Mouse (Mus musculus) kidney, embryonic 16.5 days (tissue): ENCODE results near the gene Epha2. TPM values are rescaled to one million over a fixed set of nuclear protein-coding genes. Genes with fewer than 3 reads are reported as not detected.
A peak's percentile ranks its signal among the peaks of the same experiment; 100 is the strongest.

Experiments
- ATAC-seq: fragments of 200-750 bp; cut with Nextera tagmentation; 2 replicates; pipeline ENCODE4 v1.8.0; 2017; ENCODE audit warnings: moderate TSS enrichment; ENCODE audit not compliant: low FRiP score, low TSS enrichment
- H3K27ac ChIP-seq: fragments of 300-500 bp; sonication (generic); 2 replicates; pipeline ENCODE4 v1.5.1; 2014; ENCODE audit warnings: low read length
- H3K27me3 ChIP-seq: fragments of 300-500 bp; sonication (generic); 2 replicates; pipeline ENCODE4 v1.6.1; 2014; ENCODE audit warnings: low read length, control low read depth, mixed read lengths; ENCODE audit not compliant: insufficient read depth
- H3K36me3 ChIP-seq: fragments of 300-500 bp; sonication (generic); 2 replicates; pipeline ENCODE4 v1.6.1; 2014; ENCODE audit warnings: low read length, control low read depth, mixed read lengths; ENCODE audit not compliant: insufficient read depth
- H3K4me1 ChIP-seq: fragments of 300-500 bp; sonication (generic); 2 replicates; pipeline ENCODE4 v1.6.1; 2014; ENCODE audit warnings: low read length, control low read depth, mixed read lengths; ENCODE audit not compliant: insufficient read depth
- H3K4me2 ChIP-seq: fragments of 300-500 bp; sonication (generic); replicated peaks from 2 replicates; pipeline ENCODE4 v1.6.1; 2014; ENCODE audit warnings: low read depth, low read length
- H3K4me3 ChIP-seq: fragments of 300-500 bp; sonication (generic); 2 replicates; pipeline ENCODE4 v1.5.1; 2014; ENCODE audit warnings: mild to moderate bottlenecking, low read length
- H3K9ac ChIP-seq: fragments of 300-500 bp; sonication (generic); replicated peaks from 2 replicates; pipeline ENCODE4 v1.6.1; 2014; ENCODE audit warnings: low read length
- H3K9me3 ChIP-seq: fragments of 300-500 bp; sonication (generic); 2 replicates; pipeline ENCODE4 v1.6.1; 2016; ENCODE audit warnings: low read length, control low read depth
- WGBS: fragments of 180-500 bp; shearing (Covaris S2); extraction: QIAGEN DNeasy Blood & Tissue Kit; methylation state at CpG from one replicate; pipeline ENCODE4 v1.1.7; 2014; 5-methylcytosine and 5-hydroxymethylcytosine counted together
- polyA plus RNA-seq: library from polyadenylated mRNA; unstranded; fragments of >200 nt; fragmentation: Nextera tagmentation; extraction: Ambion mirVana; gene quantifications from 2 replicates; pipeline ENCODE4 v1.2.1, GENCODE M21; 2015

Gene Epha2
- polyA plus RNA-seq, 1 experiment from 2014 or later, result 8.6 TPM

- Histone ChIP-seq H3K4me1 (peaks cover 22% of the 10 kb centered on the region), H3K9ac (no peak overlapping the region), H3K36me3 (no peaks in the 10 kb centered on the region), H3K27ac (no peak overlapping the region), H3K4me2 (no peak overlapping the region), H3K27me3 (no peaks in the 10 kb centered on the region), H3K9me3 (no peaks in the 10 kb centered on the region), H3K4me3 (no peak overlapping the region)
- WGBS, result 57% methylated on average over 8 of the region's 8 CpGs
- ATAC-seq, result no peak; the same call in 1 of the 2 replicates
Observed at GRCm38 (mm10) chr4:141347365-141347797, 46.3 kb downstream of the Epha2 start.

DNA sequence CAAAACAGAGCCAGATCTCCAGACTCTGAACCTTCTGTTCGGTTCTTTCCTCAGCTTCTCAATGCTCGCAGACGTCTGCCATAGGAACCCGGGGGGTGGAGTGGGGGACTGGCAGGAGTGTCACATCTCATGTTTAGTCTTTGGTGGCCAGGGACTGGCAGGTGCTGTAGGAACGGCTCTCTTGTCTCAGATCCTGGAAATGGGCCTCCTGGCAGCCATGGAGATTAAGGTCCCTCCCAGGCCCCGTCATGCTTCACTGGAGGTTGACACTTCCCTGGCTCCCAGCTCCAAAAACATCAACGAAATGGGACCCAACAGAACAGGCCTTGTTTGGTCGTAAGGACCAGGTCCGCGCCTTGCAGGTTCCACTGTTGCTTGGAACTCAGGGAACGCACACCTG, 47.6 kb downstream of the Epha2 start:
- 42% methylated on average over 11 of the region's 11 CpGs for whole genome bisulfite sequencing
- H3K4me1 ChIP-seq, result peaks cover 32% of the 10 kb centered on the region
- no peaks in the 10 kb centered on the region for H3K27me3 ChIP-seq
- no peak overlapping the region for H3K27ac ChIP-seq
- H3K9ac ChIP-seq, result no peak overlapping the region
- no peak overlapping the region for H3K4me2 ChIP-seq
- H3K4me3 ChIP-seq, result no peak overlapping the region
- no peaks in the 10 kb centered on the region for H3K9me3 ChIP-seq
- no peaks in the 10 kb centered on the region for H3K36me3 ChIP-seq
- ATAC-seq, result no peak

DNA sequence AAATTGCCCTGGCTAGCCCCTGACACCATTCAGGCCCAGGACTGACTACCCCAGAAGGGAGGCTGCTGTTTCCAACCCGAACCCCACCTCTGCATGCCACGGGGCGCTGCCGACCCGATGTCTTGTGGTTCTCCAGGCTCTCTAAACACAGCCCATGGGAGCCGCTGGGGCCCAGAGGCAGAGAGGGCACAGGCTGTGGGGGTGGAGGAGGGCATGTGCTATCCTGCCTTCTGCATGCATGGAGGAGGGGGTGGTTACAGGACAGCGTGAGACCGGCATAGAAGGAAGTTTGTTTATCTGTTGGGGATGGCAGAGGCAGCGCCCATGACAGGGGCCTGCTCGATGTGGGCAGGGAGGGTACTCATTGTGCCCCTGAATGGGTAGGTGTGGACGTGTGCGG, 49.0 kb downstream of the Epha2 start:
- Histone ChIP-seq H3K27ac (no peak overlapping the region), H3K27me3 (no peaks in the 10 kb centered on the region), H3K4me3 (no peak overlapping the region), H3K9ac (no peak overlapping the region), H3K9me3 (no peaks in the 10 kb centered on the region), H3K4me2 (no peak overlapping the region), H3K36me3 (no peaks in the 10 kb centered on the region), H3K4me1 (peaks cover 38% of the 10 kb centered on the region)
- WGBS, result 72% methylated on average over 12 of the region's 12 CpGs
- 0 out of 2 replicates have a peak, but pooled peaks have one; percentile 16 for ATAC-seq

- Histone ChIP-seq H3K4me1 (peaks cover 38% of the 10 kb centered on the region), H3K9me3 (no peaks in the 10 kb centered on the region), H3K27me3 (no peaks in the 10 kb centered on the region), H3K27ac (no peak overlapping the region), H3K36me3 (no peaks in the 10 kb centered on the region), H3K4me3 (no peak overlapping the region), H3K4me2 (no peak overlapping the region), H3K9ac (no peak overlapping the region)
- no peak for ATAC-seq
- WGBS, result 39% methylated on average over 7 of the region's 7 CpGs
Observed at GRCm38 (mm10) chr4:141351972-141352371, 50.9 kb downstream of the Epha2 start.

GRCm38 (mm10) chr4:141352986-141353385, 51.9 kb downstream of the Epha2 start:
- H3K4me3 ChIP-seq, result no peak overlapping the region
- no peak overlapping the region for H3K4me2 ChIP-seq
- peaks cover 2% of the 10 kb centered on the region; the same call in 1 of the 2 replicates for H3K9me3 ChIP-seq
- H3K9ac ChIP-seq, result no peak overlapping the region
- WGBS, result 62% methylated on average over 5 of the region's 5 CpGs
- no peaks in the 10 kb centered on the region for H3K27me3 ChIP-seq
- no peak; the same call in 1 of the 2 replicates for ATAC-seq
- H3K4me1 ChIP-seq, result peaks cover 35% of the 10 kb centered on the region
- peak overlapping the region; percentile 35; the same call in 1 of the 2 replicates for H3K27ac ChIP-seq
- no peaks in the 10 kb centered on the region for H3K36me3 ChIP-seq

DNA sequence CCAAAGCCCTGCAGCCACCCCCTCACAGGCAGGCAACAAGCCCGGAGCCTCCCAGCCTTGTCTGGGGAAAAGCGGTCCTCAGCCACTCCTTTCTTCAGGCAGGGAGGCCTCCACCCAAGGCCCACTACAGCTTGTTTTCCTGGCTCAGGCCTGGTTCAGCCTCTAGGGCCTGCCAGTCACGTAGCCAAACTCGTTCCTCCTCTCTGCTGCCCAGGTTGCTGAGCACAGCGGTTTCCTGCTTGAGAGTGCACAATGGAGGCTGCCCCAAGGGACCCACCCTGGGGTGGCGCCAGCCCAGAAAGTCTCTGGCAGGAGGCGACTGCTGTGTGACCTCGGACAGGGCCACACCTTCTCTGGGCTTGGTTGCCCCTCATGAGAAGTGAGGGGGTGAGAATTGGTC, 52.8 kb downstream of the Epha2 start:
- peaks cover 3% of the 10 kb centered on the region; the same call in 1 of the 2 replicates for H3K9me3 ChIP-seq
- peaks cover 29% of the 10 kb centered on the region for H3K4me1 ChIP-seq
- no peak overlapping the region for H3K4me3 ChIP-seq
- H3K36me3 ChIP-seq, result no peaks in the 10 kb centered on the region
- H3K27me3 ChIP-seq, result no peaks in the 10 kb centered on the region
- H3K4me2 ChIP-seq, result no peak overlapping the region
- H3K9ac ChIP-seq, result no peak overlapping the region
- peak overlapping the region; percentile 35; the same call in 1 of the 2 replicates for H3K27ac ChIP-seq
- WGBS, result 52% methylated on average over 8 of the region's 8 CpGs
- 0 out of 2 replicates have a peak, but pooled peaks have one; percentile 9 for ATAC-seq

- no peak overlapping the region for H3K4me2 ChIP-seq
- H3K36me3 ChIP-seq, result no peaks in the 10 kb centered on the region
- peaks cover 3% of the 10 kb centered on the region; the same call in 1 of the 2 replicates for H3K9me3 ChIP-seq
- no peak overlapping the region for H3K4me3 ChIP-seq
- ATAC-seq, result no peak
- H3K27me3 ChIP-seq, result no peaks in the 10 kb centered on the region
- no peak overlapping the region for H3K27ac ChIP-seq
- peaks cover 18% of the 10 kb centered on the region for H3K4me1 ChIP-seq
- H3K9ac ChIP-seq, result no peak overlapping the region
Observed at GRCm38 (mm10) chr4:141357811-141358210, 56.8 kb downstream of the Epha2 start.

- Histone ChIP-seq H3K4me3 (no peak overlapping the region), H3K27me3 (no peaks in the 10 kb centered on the region), H3K9me3 (peaks cover 3% of the 10 kb centered on the region; the same call in 1 of the 2 replicates), H3K27ac (no peak overlapping the region), H3K36me3 (no peaks in the 10 kb centered on the region), H3K4me1 (peaks cover 5% of the 10 kb centered on the region; the same call in 1 of the 2 replicates), H3K4me2 (no peak overlapping the region), H3K9ac (no peak overlapping the region)
- 91% methylated on average over 6 of the region's 6 CpGs for WGBS
- no peak for ATAC-seq
Observed at GRCm38 (mm10) chr4:141359222-141359621, 58.2 kb downstream of the Epha2 start.

DNA sequence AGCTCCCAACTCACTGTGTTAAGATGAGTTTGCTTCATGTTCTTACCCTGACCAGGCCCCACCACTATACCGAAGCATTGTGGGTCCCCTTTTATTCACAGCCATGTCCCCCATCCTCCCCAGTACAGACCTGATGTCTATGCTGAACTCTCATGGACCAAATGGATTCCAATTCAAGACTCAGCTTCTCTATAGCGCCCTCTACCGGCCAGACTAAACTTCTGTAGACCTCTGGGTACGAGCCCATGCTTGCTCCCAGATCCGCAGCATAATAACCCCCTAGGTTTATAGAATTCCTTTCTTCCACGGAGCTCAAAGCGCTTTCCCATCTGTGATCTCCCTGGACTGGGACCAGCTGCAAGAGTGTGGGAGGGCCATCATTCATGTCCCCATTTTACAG, 59.8 kb downstream of the Epha2 start:
- H3K27ac ChIP-seq, result no peak overlapping the region
- no peak overlapping the region for H3K4me3 ChIP-seq
- no peak overlapping the region for H3K9ac ChIP-seq
- no peak overlapping the region for H3K4me2 ChIP-seq
- peaks cover 3% of the 10 kb centered on the region; the same call in 1 of the 2 replicates for H3K9me3 ChIP-seq
- H3K4me1 ChIP-seq, result peaks cover 12% of the 10 kb centered on the region; the same call in 1 of the 2 replicates
- WGBS, result 41% methylated on average over 7 of the region's 7 CpGs
- H3K36me3 ChIP-seq, result no peaks in the 10 kb centered on the region
- H3K27me3 ChIP-seq, result no peaks in the 10 kb centered on the region
- no peak for ATAC-seq

DNA sequence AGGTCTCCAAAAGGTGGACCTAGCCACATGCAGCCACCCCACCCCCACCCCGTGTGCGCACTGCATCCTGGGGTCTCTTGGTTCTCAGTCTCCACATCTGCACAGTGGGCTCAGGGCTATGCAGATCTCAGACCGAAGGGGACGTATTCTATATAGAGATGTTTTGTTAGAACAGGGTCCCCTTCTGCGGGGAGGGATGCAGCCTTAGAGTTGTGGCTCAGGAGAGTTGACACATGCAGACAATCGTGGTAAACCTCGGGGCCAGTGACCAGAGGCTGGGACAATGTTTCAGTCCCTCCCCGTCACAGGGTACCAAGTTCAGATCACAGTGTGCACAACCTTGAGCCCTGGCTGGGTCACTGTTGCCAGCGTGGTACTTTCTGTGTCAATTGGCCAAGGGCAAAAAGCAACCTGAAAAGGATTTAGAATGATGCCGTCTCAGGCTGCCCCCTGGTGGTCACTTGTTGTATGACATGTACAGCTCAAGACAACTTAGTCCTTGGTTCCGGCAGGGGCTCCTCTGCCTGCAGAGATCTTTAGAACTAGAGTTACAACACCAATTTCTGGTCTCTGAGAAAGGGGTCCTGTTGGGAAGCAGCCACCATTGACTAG, 62.0 kb downstream of the Epha2 start:
- Histone ChIP-seq H3K4me3 (no peak overlapping the region), H3K4me2 (no peak overlapping the region), H3K4me1 (peaks cover 17% of the 10 kb centered on the region; the same call in 1 of the 2 replicates), H3K9me3 (peaks cover under 1% of the 10 kb centered on the region; the same call in 1 of the 2 replicates), H3K27me3 (0 out of 2 replicates have a peak, but pooled peaks cover 3% of the 10 kb centered on the region), H3K27ac (no peak overlapping the region), H3K9ac (no peak overlapping the region), H3K36me3 (no peaks in the 10 kb centered on the region)
- 26% methylated on average over 11 of the region's 11 CpGs for WGBS
- ATAC-seq, result no peak; the same call in 1 of the 2 replicates
